Mouse (Mus musculus) olfactory bulb, adult 2 months (tissue): ENCODE data around the gene Ube4b.

ENCODE experiments used
- CTCF ChIP-seq: fragments of 200-500 bp; IDR thresholded peaks from 2 replicates; pipeline ENCODE4 v1.5.1; 2012; ENCODE audit warnings: low read depth, mild to moderate bottlenecking, low read length, moderate library complexity; ENCODE audit not compliant: insufficient read depth
- POLR2A ChIP-seq: fragments of 200-500 bp; IDR thresholded peaks from 2 replicates; pipeline ENCODE4 v1.6.1; 2012; ENCODE audit warnings: mild to moderate bottlenecking, low read depth, low read length, moderate library complexity; ENCODE audit not compliant: insufficient read depth

- TF ChIP-seq CTCF: no peak
- TF ChIP-seq POLR2A: no peak
These were observed 112.2 kb downstream of the Ube4b start for GRCm38 (mm10) chr4:149314275-149314837.
